Mouse (Mus musculus): Measurements from ENCODE around the gene Tmem50a. TPM values are rescaled to one million over a fixed set of nuclear protein-coding genes. Genes with fewer than 3 reads are reported as not detected.

The Tmem50a gene
- polyA plus RNA-seq, 1 experiment: 84.6 TPM

DNA sequence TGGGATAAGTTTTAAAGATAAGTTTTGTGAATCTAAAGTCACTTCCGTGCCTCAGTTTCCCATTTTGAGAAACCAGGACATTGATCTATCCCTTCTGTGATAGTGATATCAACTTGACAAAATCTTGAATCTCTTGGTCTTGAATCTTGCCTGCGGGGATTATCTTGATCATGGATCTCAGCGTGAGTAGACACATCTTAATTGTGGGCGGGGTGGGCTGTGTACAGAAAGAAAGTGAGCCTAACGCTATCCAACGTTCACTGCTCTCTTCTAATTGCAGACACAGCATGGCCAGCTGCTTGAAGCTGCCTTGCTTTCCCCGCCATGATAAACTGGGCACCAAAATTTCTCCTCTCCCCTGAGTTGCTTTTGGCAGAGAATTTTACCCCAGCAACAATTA is 51.8 kb downstream of the Tmem50a start:
- Histone ChIP-seq H3K27ac (ENCODE audit: insufficient read depth, low read length) (no peak overlapping the region), H3K4me3 (ENCODE audit: low read depth, low read length) (no peak overlapping the region), H3K9ac (ENCODE audit: low read depth, poor library complexity, severe bottlenecking) (no peak overlapping the region), H3K27me3 (ENCODE audit: control insufficient read depth, insufficient read depth, low read length, poor library complexity, severe bottlenecking) (no peaks in the 10 kb centered on the region), H3K9me3 (replicated peaks; ENCODE audit: control insufficient read depth, insufficient read depth, low read length, poor library complexity, severe bottlenecking) (no peaks in the 10 kb centered on the region), H3K4me1 (ENCODE audit: control insufficient read depth, insufficient read depth, low read length) (peaks cover 10% of the 10 kb centered on the region), H3K36me3 (ENCODE audit: control insufficient read depth, insufficient read depth, low read length, poor library complexity, severe bottlenecking) (no peaks in the 10 kb centered on the region)
- TF ChIP-seq EP300 (IDR thresholded peaks at IDR 0.05; ENCODE audit: insufficient read depth, low read depth, low read length) (no peak), CTCF (IDR thresholded peaks at IDR 0.05; ENCODE audit: low read depth, low read length) (no peak), POLR2A (IDR thresholded peaks at IDR 0.05; ENCODE audit: insufficient read depth, low read length) (no peak)

GRCm38 (mm10) chr4:134861884-134862283 is 52.9 kb downstream of the Tmem50a start:
- no peak overlapping the region for H3K27ac ChIP-seq (ENCODE audit: insufficient read depth, low read length)
- no peaks in the 10 kb centered on the region for H3K36me3 ChIP-seq (ENCODE audit: control insufficient read depth, insufficient read depth, low read length, poor library complexity, severe bottlenecking)
- no peak for TF ChIP-seq EP300 (IDR thresholded peaks at IDR 0.05; ENCODE audit: insufficient read depth, low read depth, low read length)
- H3K9ac ChIP-seq (ENCODE audit: low read depth, poor library complexity, severe bottlenecking): no peak overlapping the region
- H3K9me3 ChIP-seq (replicated peaks; ENCODE audit: control insufficient read depth, insufficient read depth, low read length, poor library complexity, severe bottlenecking): no peaks in the 10 kb centered on the region
- H3K4me3 ChIP-seq (ENCODE audit: low read depth, low read length): no peak overlapping the region
- no peaks in the 10 kb centered on the region for H3K27me3 ChIP-seq (ENCODE audit: control insufficient read depth, insufficient read depth, low read length, poor library complexity, severe bottlenecking)
- peaks cover 11% of the 10 kb centered on the region for H3K4me1 ChIP-seq (ENCODE audit: control insufficient read depth, insufficient read depth, low read length)

DNA sequence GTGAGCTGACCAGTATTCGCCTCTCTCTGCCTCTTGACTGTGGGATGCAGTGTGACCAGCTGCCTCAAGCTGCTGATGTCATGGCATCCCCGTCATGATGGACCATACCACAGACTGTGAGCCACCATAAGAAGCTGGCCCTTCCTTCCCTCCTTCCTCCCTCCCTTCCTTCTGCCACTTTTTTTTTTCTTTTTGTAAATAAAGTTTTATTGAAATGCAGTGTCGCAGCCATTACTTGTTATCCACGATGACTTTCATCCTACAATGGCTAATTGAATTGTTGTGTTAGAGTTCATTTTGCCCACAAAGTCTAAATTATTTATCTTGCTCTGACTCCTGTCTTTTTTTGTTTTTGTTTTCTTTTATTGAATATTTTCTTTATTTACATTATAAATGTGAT is 56.3 kb downstream of the Tmem50a start:
- Histone ChIP-seq H3K36me3 (ENCODE audit: control insufficient read depth, insufficient read depth, low read length, poor library complexity, severe bottlenecking) (no peaks in the 10 kb centered on the region), H3K27me3 (ENCODE audit: control insufficient read depth, insufficient read depth, low read length, poor library complexity, severe bottlenecking) (no peaks in the 10 kb centered on the region), H3K4me3 (ENCODE audit: low read depth, low read length) (no peak overlapping the region), H3K9ac (ENCODE audit: low read depth, poor library complexity, severe bottlenecking) (no peak overlapping the region), H3K27ac (ENCODE audit: insufficient read depth, low read length) (no peak overlapping the region), H3K4me1 (ENCODE audit: control insufficient read depth, insufficient read depth, low read length) (peaks cover 11% of the 10 kb centered on the region), H3K9me3 (replicated peaks; ENCODE audit: control insufficient read depth, insufficient read depth, low read length, poor library complexity, severe bottlenecking) (no peaks in the 10 kb centered on the region)
- TF ChIP-seq EP300 (IDR thresholded peaks at IDR 0.05; ENCODE audit: insufficient read depth, low read depth, low read length) (no peak), POLR2A (IDR thresholded peaks at IDR 0.05; ENCODE audit: insufficient read depth, low read length) (no peak), CTCF (IDR thresholded peaks at IDR 0.05; ENCODE audit: low read depth, low read length) (no peak)

- Histone ChIP-seq H3K36me3 (ENCODE audit: control insufficient read depth, insufficient read depth, low read length, poor library complexity, severe bottlenecking) (no peaks in the 10 kb centered on the region), H3K9ac (ENCODE audit: low read depth, poor library complexity, severe bottlenecking) (no peak overlapping the region), H3K4me3 (ENCODE audit: low read depth, low read length) (no peak overlapping the region), H3K27ac (ENCODE audit: insufficient read depth, low read length) (peak overlapping the region; percentile 88), H3K9me3 (replicated peaks; ENCODE audit: control insufficient read depth, insufficient read depth, low read length, poor library complexity, severe bottlenecking) (no peaks in the 10 kb centered on the region), H3K27me3 (ENCODE audit: control insufficient read depth, insufficient read depth, low read length, poor library complexity, severe bottlenecking) (no peaks in the 10 kb centered on the region), H3K4me1 (ENCODE audit: control insufficient read depth, insufficient read depth, low read length) (peaks cover 11% of the 10 kb centered on the region)
- no peak for TF ChIP-seq POLR2A (IDR thresholded peaks at IDR 0.05; ENCODE audit: insufficient read depth, low read length)
- no peak for TF ChIP-seq CTCF (IDR thresholded peaks at IDR 0.05; ENCODE audit: low read depth, low read length)
- peak; percentile 86 for TF ChIP-seq EP300 (IDR thresholded peaks at IDR 0.05; ENCODE audit: insufficient read depth, low read depth, low read length)
Measured at GRCm38 (mm10) chr4:134856501-134856900, 58.3 kb downstream of the Tmem50a start.

DNA sequence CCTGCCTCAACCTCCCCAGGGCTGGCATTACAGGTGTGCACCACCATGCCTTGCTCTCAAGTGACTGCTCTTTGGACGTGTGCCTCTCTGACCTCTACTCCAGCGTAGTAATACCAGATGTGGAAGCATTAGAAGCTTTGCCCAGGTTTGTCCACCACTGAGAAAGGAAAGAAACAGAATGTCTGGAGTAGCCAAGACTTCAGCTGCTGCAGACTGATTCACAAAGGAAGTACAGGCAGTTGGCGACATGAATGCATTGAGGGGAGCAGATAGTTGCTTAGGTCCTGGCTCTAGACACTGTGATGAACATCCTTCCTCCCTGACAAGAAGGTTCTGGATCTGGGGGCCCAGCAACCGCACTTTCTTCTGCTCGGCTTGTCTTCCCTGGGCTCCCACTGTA is 58.8 kb downstream of the Tmem50a start:
- TF ChIP-seq EP300 (IDR thresholded peaks at IDR 0.05; ENCODE audit: insufficient read depth, low read depth, low read length) (no peak), CTCF (IDR thresholded peaks at IDR 0.05; ENCODE audit: low read depth, low read length) (no peak), POLR2A (IDR thresholded peaks at IDR 0.05; ENCODE audit: insufficient read depth, low read length) (no peak)
- Histone ChIP-seq H3K27me3 (ENCODE audit: control insufficient read depth, insufficient read depth, low read length, poor library complexity, severe bottlenecking) (no peaks in the 10 kb centered on the region), H3K4me1 (ENCODE audit: control insufficient read depth, insufficient read depth, low read length) (peaks cover 11% of the 10 kb centered on the region), H3K9ac (ENCODE audit: low read depth, poor library complexity, severe bottlenecking) (no peak overlapping the region), H3K9me3 (replicated peaks; ENCODE audit: control insufficient read depth, insufficient read depth, low read length, poor library complexity, severe bottlenecking) (no peaks in the 10 kb centered on the region), H3K27ac (ENCODE audit: insufficient read depth, low read length) (peak overlapping the region; percentile 88), H3K36me3 (ENCODE audit: control insufficient read depth, insufficient read depth, low read length, poor library complexity, severe bottlenecking) (no peaks in the 10 kb centered on the region), H3K4me3 (ENCODE audit: low read depth, low read length) (no peak overlapping the region)

GRCm38 (mm10) chr4:134855371-134855770 is 59.5 kb downstream of the Tmem50a start:
- Histone ChIP-seq H3K9ac (ENCODE audit: low read depth, poor library complexity, severe bottlenecking) (0 out of 2 replicates have a peak overlapping the region, but pooled peaks have one; percentile 8), H3K9me3 (replicated peaks; ENCODE audit: control insufficient read depth, insufficient read depth, low read length, poor library complexity, severe bottlenecking) (no peaks in the 10 kb centered on the region), H3K36me3 (ENCODE audit: control insufficient read depth, insufficient read depth, low read length, poor library complexity, severe bottlenecking) (no peaks in the 10 kb centered on the region), H3K4me1 (ENCODE audit: control insufficient read depth, insufficient read depth, low read length) (peaks cover 13% of the 10 kb centered on the region), H3K27ac (ENCODE audit: insufficient read depth, low read length) (peak overlapping the region; percentile 88), H3K27me3 (ENCODE audit: control insufficient read depth, insufficient read depth, low read length, poor library complexity, severe bottlenecking) (no peaks in the 10 kb centered on the region), H3K4me3 (ENCODE audit: low read depth, low read length) (no peak overlapping the region)
- TF ChIP-seq CTCF (IDR thresholded peaks at IDR 0.05; ENCODE audit: low read depth, low read length): no peak
- no peak for TF ChIP-seq POLR2A (IDR thresholded peaks at IDR 0.05; ENCODE audit: insufficient read depth, low read length)
- TF ChIP-seq EP300 (IDR thresholded peaks at IDR 0.05; ENCODE audit: insufficient read depth, low read depth, low read length): no peak
